Mouse (Mus musculus) MEL (cell line): Measurements from ENCODE around the gene Tnnc2.

ENCODE experiments used
- POLR2A ChIP-seq, 2 experiments: IDR thresholded peaks; 2 replicates each; pipeline ENCODE4 v1.6.1; 2011 to 2012; ENCODE audit warnings: low read length in 2 of 2, mild to moderate bottlenecking in 2 of 2, control low read depth in 1 of 2, improper control_type of control experiment in 1 of 2, low read depth in 1 of 2, moderate library complexity in 1 of 2; ENCODE audit not compliant: control insufficient read depth in 1 of 2, insufficient read depth in 1 of 2, poor library complexity in 1 of 2
- ZNF384 ChIP-seq: IDR thresholded peaks from 2 replicates; pipeline ENCODE4 v1.6.1; 2012; ENCODE audit warnings: low read depth, mild to moderate bottlenecking, inconsistent platforms, low read length, improper control_type of control experiment

GRCm38 (mm10) chr2:164825521-164825920, 45.8 kb upstream of the Tnnc2 start:
- no peak for TF ChIP-seq ZNF384
- TF ChIP-seq POLR2A (IDR thresholded peaks at IDR 0.05; ENCODE audit: control insufficient read depth in 1 of 2, insufficient read depth in 1 of 2, low read depth in 1 of 2, low read length in 2 of 2, poor library complexity in 1 of 2): no peak
